Mouse (Mus musculus) lung, embryonic 16.5 days (tissue): ENCODE results near the gene Atg7. TPM values are rescaled to one million over a fixed set of nuclear protein-coding genes. Genes with fewer than 3 reads are reported as not detected.

Source experiments
- ATAC-seq: fragments of 200-750 bp; cut with Nextera tagmentation; 2 replicates; pipeline ENCODE4 v1.8.0; 2017; ENCODE audit warnings: low read depth, mild to moderate bottlenecking, moderate library complexity
- H3K27ac ChIP-seq: fragments of 300-500 bp; sonication (generic); 2 replicates; pipeline ENCODE4 v1.5.1; 2014; ENCODE audit warnings: mild to moderate bottlenecking, control low read depth, low read length
- H3K27me3 ChIP-seq: fragments of 300-500 bp; sonication (generic); 2 replicates; pipeline ENCODE4 v1.6.1; 2014; ENCODE audit warnings: low read depth, low read length, mixed read lengths; ENCODE audit not compliant: control insufficient read depth, insufficient read depth
- H3K36me3 ChIP-seq: fragments of 300-500 bp; sonication (generic); 2 replicates; pipeline ENCODE4 v1.6.1; 2014; ENCODE audit warnings: low read length; ENCODE audit not compliant: control insufficient read depth, insufficient read depth
- H3K4me1 ChIP-seq: fragments of 300-500 bp; sonication (generic); replicated peaks from 2 replicates; pipeline ENCODE4 v1.6.1; 2014; ENCODE audit warnings: low read length, mixed read lengths; ENCODE audit not compliant: control insufficient read depth, insufficient read depth
- H3K4me2 ChIP-seq: fragments of 300-500 bp; sonication (generic); 2 replicates; pipeline ENCODE4 v1.6.1; 2014; ENCODE audit warnings: low read depth, low read length, control low read depth
- H3K4me3 ChIP-seq: fragments of 300-500 bp; sonication (generic); 2 replicates; pipeline ENCODE4 v1.5.1; 2014; ENCODE audit warnings: mild to moderate bottlenecking, low read length, control low read depth
- H3K9ac ChIP-seq: fragments of 300-500 bp; sonication (generic); 2 replicates; pipeline ENCODE4 v1.6.1; 2014; ENCODE audit warnings: low read length, control low read depth
- H3K9me3 ChIP-seq: fragments of 300-500 bp; sonication (generic); 2 replicates; pipeline ENCODE4 v1.6.1; 2016; ENCODE audit warnings: low read length; ENCODE audit not compliant: control insufficient read depth
- WGBS: fragments of 180-500 bp; shearing (Covaris S2); extraction: QIAGEN DNeasy Blood & Tissue Kit; methylation state at CpG from one replicate; pipeline ENCODE4 v1.1.7; 2014; 5-methylcytosine and 5-hydroxymethylcytosine counted together
- polyA plus RNA-seq: library from polyadenylated mRNA; unstranded; fragments of >200 nt; fragmentation: Nextera tagmentation; extraction: Ambion mirVana; gene quantifications from 2 replicates; pipeline ENCODE4 v1.2.1, GENCODE M21; 2015

Atg7 gene
- polyA plus RNA-seq, 1 experiment from 2014 or later, result 24.9 TPM

DNA sequence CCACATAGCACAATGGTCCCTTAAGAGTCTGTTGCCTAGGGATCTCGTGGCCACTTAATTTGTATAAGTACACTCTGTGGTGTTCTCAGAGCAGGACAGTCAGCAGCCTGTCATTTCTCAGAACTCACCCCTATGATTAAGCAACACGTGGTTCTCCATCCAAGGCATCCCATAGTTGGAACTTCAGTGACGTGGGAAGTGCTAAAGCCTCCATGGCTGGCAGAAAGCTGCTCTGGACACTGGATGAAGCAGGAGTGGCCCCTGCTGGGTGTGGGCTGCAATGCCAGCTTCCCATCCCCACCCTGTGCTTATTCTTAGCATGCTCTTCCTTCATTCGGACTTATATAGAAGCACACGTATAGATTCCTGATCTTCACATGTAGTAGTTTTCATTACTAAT is 55.7 kb downstream of the Atg7 start:
- no peak overlapping the region for H3K27ac ChIP-seq
- 46% methylated on average over 5 of the region's 5 CpGs for WGBS
- no peak overlapping the region for H3K9ac ChIP-seq
- 0 out of 2 replicates have a peak, but pooled peaks cover 2% of the 10 kb centered on the region for H3K9me3 ChIP-seq
- H3K4me3 ChIP-seq, result no peak overlapping the region
- ATAC-seq, result peak; percentile 71
- H3K27me3 ChIP-seq, result no peaks in the 10 kb centered on the region
- no peaks in the 10 kb centered on the region for H3K36me3 ChIP-seq
- no peaks in the 10 kb centered on the region for H3K4me1 ChIP-seq
- H3K4me2 ChIP-seq, result no peak overlapping the region

DNA sequence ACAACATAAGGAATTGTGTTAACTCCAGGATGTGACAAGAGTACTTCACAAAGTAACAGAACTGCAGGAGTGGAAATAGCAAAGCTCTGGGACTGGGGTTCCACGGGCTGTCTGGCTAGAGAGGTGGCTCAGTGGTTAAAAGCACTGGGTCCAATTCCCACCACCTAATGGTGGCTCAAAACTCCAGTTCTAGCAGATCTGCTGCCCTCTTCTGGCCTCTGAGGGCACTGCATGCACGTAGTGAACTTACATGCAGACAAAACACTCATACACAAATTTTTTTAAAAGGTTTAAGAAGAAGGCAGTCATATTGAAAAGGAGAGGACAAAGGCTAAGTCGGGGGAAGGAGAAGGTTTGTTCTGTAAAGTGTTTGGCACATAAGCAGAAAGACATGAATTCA is 57.8 kb downstream of the Atg7 start:
- no peaks in the 10 kb centered on the region for H3K27me3 ChIP-seq
- no peak overlapping the region for H3K27ac ChIP-seq
- no peaks in the 10 kb centered on the region for H3K36me3 ChIP-seq
- H3K4me3 ChIP-seq, result no peak overlapping the region
- ATAC-seq, result no peak
- 0 out of 2 replicates have a peak, but pooled peaks cover 2% of the 10 kb centered on the region for H3K9me3 ChIP-seq
- WGBS, result 75% methylated on average over 3 of the region's 3 CpGs
- H3K9ac ChIP-seq, result no peak overlapping the region
- no peaks in the 10 kb centered on the region for H3K4me1 ChIP-seq
- no peak overlapping the region for H3K4me2 ChIP-seq

DNA sequence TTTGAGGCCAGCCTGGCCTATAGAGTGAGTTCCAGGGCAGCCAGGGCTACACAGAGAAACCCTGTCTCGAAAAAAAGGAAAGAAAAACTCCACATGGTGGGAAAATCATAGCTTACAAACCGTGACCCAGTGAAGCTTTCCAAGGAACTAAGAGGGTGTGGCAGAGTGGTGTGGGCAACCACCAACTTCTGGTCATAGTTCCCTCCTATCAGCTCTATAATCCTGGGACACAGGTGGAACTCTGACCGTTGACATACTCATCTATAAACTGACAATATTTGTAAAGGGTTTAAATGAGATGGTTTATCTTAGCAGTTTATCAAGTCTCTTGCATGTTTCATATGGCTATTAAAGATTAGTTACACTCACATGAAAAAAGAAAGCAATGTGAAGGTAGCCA is 64.1 kb downstream of the Atg7 start:
- no peak overlapping the region for H3K27ac ChIP-seq
- H3K36me3 ChIP-seq, result no peaks in the 10 kb centered on the region
- no peak overlapping the region for H3K4me3 ChIP-seq
- ATAC-seq, result no peak
- no peak overlapping the region for H3K9ac ChIP-seq
- H3K9me3 ChIP-seq, result no peaks in the 10 kb centered on the region
- no peak overlapping the region for H3K4me2 ChIP-seq
- whole genome bisulfite sequencing, result 76% methylated on average over 3 of the region's 3 CpGs
- peaks cover 9% of the 10 kb centered on the region for H3K4me1 ChIP-seq
- H3K27me3 ChIP-seq, result no peaks in the 10 kb centered on the region

GRCm38 (mm10) chr6:114712242-114713050 is 69.5 kb downstream of the Atg7 start:
- Histone ChIP-seq H3K4me2 (no peak overlapping the region), H3K27me3 (no peaks in the 10 kb centered on the region), H3K9ac (no peak overlapping the region), H3K9me3 (no peaks in the 10 kb centered on the region), H3K4me3 (no peak overlapping the region), H3K36me3 (no peaks in the 10 kb centered on the region), H3K27ac (no peak overlapping the region), H3K4me1 (peaks cover 20% of the 10 kb centered on the region)
- ATAC-seq, result no peak
- WGBS, result 56% methylated on average over 4 of the region's 4 CpGs

DNA sequence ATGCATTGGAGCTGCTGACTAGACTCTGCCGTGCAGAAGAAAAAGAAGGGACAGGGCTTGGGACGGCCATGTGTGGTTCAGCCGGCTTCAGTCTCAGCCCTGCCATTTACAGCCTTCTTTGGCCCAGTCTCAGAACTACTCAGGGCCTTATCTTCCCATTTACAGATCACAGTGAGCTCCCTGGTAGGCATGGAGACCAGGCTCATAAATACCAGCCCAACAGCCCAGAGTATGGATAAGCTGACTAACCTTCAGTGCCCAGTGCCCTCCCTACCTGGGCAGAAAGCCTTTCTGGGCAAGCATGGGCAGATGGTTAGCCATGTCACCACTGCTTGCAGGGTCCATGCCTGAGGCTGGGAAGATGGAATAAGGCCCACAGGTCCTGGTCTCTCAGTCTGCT is 70.6 kb downstream of the Atg7 start:
- no peak for ATAC-seq
- Histone ChIP-seq H3K9me3 (no peaks in the 10 kb centered on the region), H3K9ac (no peak overlapping the region), H3K36me3 (no peaks in the 10 kb centered on the region), H3K27me3 (no peaks in the 10 kb centered on the region), H3K27ac (no peak overlapping the region), H3K4me1 (peaks cover 20% of the 10 kb centered on the region), H3K4me2 (no peak overlapping the region), H3K4me3 (no peak overlapping the region)
- 67% methylated on average over 3 of the region's 3 CpGs for WGBS

- Histone ChIP-seq H3K27ac (peak overlapping the region; percentile 55; the same call in 1 of the 2 replicates), H3K4me2 (no peak overlapping the region), H3K4me1 (peaks cover 26% of the 10 kb centered on the region), H3K27me3 (no peaks in the 10 kb centered on the region), H3K36me3 (no peaks in the 10 kb centered on the region), H3K9me3 (no peaks in the 10 kb centered on the region), H3K4me3 (no peak overlapping the region), H3K9ac (no peak overlapping the region)
- WGBS, result 38% methylated on average over 5 of the region's 5 CpGs
- no peak for ATAC-seq
These were observed 71.8 kb downstream of the Atg7 start for GRCm38 (mm10) chr6:114714654-114715053.

- peak overlapping the region; percentile 44; the same call in 1 of the 2 replicates for H3K9ac ChIP-seq
- 40% methylated on average over 7 of the region's 7 CpGs for WGBS
- H3K4me1 ChIP-seq, result peaks cover 24% of the 10 kb centered on the region
- no peak overlapping the region for H3K4me3 ChIP-seq
- ATAC-seq, result peak; percentile 53
- H3K4me2 ChIP-seq, result no peak overlapping the region
- no peaks in the 10 kb centered on the region for H3K27me3 ChIP-seq
- H3K9me3 ChIP-seq, result no peaks in the 10 kb centered on the region
- H3K27ac ChIP-seq, result peak overlapping the region; percentile 72
- no peaks in the 10 kb centered on the region for H3K36me3 ChIP-seq
These were observed 72.6 kb downstream of the Atg7 start for GRCm38 (mm10) chr6:114715289-114716030.

- Histone ChIP-seq H3K4me2 (no peak overlapping the region), H3K27me3 (no peaks in the 10 kb centered on the region), H3K9ac (no peak overlapping the region), H3K27ac (peak overlapping the region; percentile 37; the same call in 1 of the 2 replicates), H3K4me1 (peaks cover 18% of the 10 kb centered on the region), H3K9me3 (no peaks in the 10 kb centered on the region), H3K36me3 (no peaks in the 10 kb centered on the region), H3K4me3 (no peak overlapping the region)
- WGBS, result 28% methylated on average over 5 of the region's 5 CpGs
- ATAC-seq, result no peak
These were observed 76.2 kb downstream of the Atg7 start for GRCm38 (mm10) chr6:114719100-114719499.

- H3K27ac ChIP-seq, result no peak overlapping the region
- no peaks in the 10 kb centered on the region for H3K36me3 ChIP-seq
- no peak overlapping the region for H3K9ac ChIP-seq
- H3K9me3 ChIP-seq, result no peaks in the 10 kb centered on the region
- peaks cover 21% of the 10 kb centered on the region for H3K4me1 ChIP-seq
- ATAC-seq, result no peak
- H3K27me3 ChIP-seq, result no peaks in the 10 kb centered on the region
- 60% methylated on average over 8 of the region's 8 CpGs for WGBS
- H3K4me3 ChIP-seq, result no peak overlapping the region
- no peak overlapping the region for H3K4me2 ChIP-seq
These were observed 76.8 kb downstream of the Atg7 start for GRCm38 (mm10) chr6:114719665-114720064.
